Mouse (Mus musculus) limb, embryonic 11.5 days (tissue): ENCODE results near the gene Otud7a. TPM values are rescaled to one million over a fixed set of nuclear protein-coding genes. Genes with fewer than 3 reads are reported as not detected.

Experiments
- ATAC-seq: fragments of 200-750 bp; cut with Nextera tagmentation; 2 replicates; pipeline ENCODE4 v1.8.0; 2017; ENCODE audit warnings: low read depth; ENCODE audit not compliant: insufficient number of reproducible peaks, low FRiP score, low TSS enrichment
- DNase-seq: peaks from one replicate; pipeline ENCODE4 v3.0.0-alpha.2; 2015; ENCODE audit warnings: low spot score
- H3K27ac ChIP-seq: fragments of 300-500 bp; sonication (generic); replicated peaks from 2 replicates; pipeline ENCODE4 v1.5.1; 2014; ENCODE audit warnings: low read depth, mild to moderate bottlenecking, low read length
- H3K27me3 ChIP-seq: fragments of 300-500 bp; sonication (generic); 2 replicates; pipeline ENCODE4 v1.6.1; 2014; ENCODE audit warnings: mild to moderate bottlenecking, low read length, mixed read lengths; ENCODE audit not compliant: control insufficient read depth, insufficient read depth
- H3K36me3 ChIP-seq: fragments of 300-500 bp; sonication (generic); 2 replicates; pipeline ENCODE4 v1.6.1; 2014; ENCODE audit warnings: mild to moderate bottlenecking, low read length, moderate library complexity, mixed read lengths; ENCODE audit not compliant: control insufficient read depth, insufficient read depth
- H3K4me1 ChIP-seq: fragments of 300-500 bp; sonication (generic); 2 replicates; pipeline ENCODE4 v1.6.1; 2014; ENCODE audit warnings: low read length, mixed read lengths; ENCODE audit not compliant: control insufficient read depth, insufficient read depth
- H3K4me2 ChIP-seq: fragments of 300-500 bp; sonication (generic); 2 replicates; pipeline ENCODE4 v1.6.1; 2014; ENCODE audit warnings: low read depth, mild to moderate bottlenecking, moderate library complexity; ENCODE audit not compliant: severe bottlenecking
- H3K4me3 ChIP-seq: fragments of 300-500 bp; sonication (generic); 2 replicates; pipeline ENCODE4 v1.5.1; 2014; ENCODE audit warnings: low read depth, low read length
- H3K9ac ChIP-seq: fragments of 300-500 bp; sonication (generic); 2 replicates; pipeline ENCODE4 v1.6.1; 2014; ENCODE audit warnings: mild to moderate bottlenecking, low read length
- H3K9me3 ChIP-seq: fragments of 300-500 bp; sonication (generic); 2 replicates; pipeline ENCODE4 v1.6.1; 2016; ENCODE audit warnings: low read length; ENCODE audit not compliant: control insufficient read depth
- WGBS: fragments of 180-500 bp; shearing (Covaris S2); extraction: QIAGEN DNeasy Blood & Tissue Kit; methylation state at CpG from one replicate; pipeline ENCODE4 v1.1.7; 2014; 5-methylcytosine and 5-hydroxymethylcytosine counted together
- polyA plus RNA-seq: library from polyadenylated mRNA; unstranded; fragments of >200 nt; fragmentation: Nextera tagmentation; extraction: Ambion mirVana; gene quantifications from 2 replicates; pipeline ENCODE4 v1.2.1, GENCODE M21; 2014

Otud7a gene
- polyA plus RNA-seq, 1 experiment from 2014 or later: 0.25 TPM

DNA sequence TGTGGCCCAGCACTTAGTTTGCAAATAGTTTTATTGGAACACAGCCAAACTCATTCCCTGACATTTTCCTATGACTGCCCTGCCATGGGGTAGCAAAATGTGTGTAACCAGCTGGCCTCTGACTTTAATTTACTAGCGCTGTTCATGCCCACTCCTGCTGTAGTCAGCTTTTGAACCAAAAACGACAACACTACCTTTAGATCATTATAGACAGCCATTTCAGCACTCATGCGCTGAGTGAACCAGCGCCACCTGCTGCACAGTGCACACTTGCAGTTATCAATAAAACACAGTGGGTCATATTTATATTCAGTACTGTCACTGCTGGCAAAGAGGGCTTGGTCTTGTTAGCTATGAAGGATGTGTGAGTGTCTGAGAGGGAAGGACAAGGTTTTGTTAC, 293.2 kb downstream of the Otud7a start:
- H3K9me3 ChIP-seq: no peaks in the 10 kb centered on the region
- peak; percentile 27 for DNase-seq

GRCm38 (mm10) chr7:63738142-63738541, 293.6 kb downstream of the Otud7a start:
- Histone ChIP-seq H3K27ac (no peak overlapping the region), H3K4me3 (no peak overlapping the region), H3K4me1 (no peaks in the 10 kb centered on the region), H3K9ac (no peak overlapping the region), H3K9me3 (no peaks in the 10 kb centered on the region), H3K4me2 (no peak overlapping the region), H3K36me3 (no peaks in the 10 kb centered on the region), H3K27me3 (no peaks in the 10 kb centered on the region)
- DNase-seq (no peak), ATAC-seq (no peak)
- WGBS: 88% methylated on average over 1 of the region's 1 CpGs

More for the DNA sequence above, 293.2 kb downstream of the Otud7a start:
- Histone ChIP-seq H3K4me2 (no peak overlapping the region), H3K9ac (no peak overlapping the region), H3K27me3 (no peaks in the 10 kb centered on the region), H3K4me3 (no peak overlapping the region), H3K27ac (no peak overlapping the region), H3K36me3 (no peaks in the 10 kb centered on the region), H3K4me1 (no peaks in the 10 kb centered on the region)
- 59% methylated on average over 4 of the region's 4 CpGs for WGBS
- ATAC-seq: no peak

DNA sequence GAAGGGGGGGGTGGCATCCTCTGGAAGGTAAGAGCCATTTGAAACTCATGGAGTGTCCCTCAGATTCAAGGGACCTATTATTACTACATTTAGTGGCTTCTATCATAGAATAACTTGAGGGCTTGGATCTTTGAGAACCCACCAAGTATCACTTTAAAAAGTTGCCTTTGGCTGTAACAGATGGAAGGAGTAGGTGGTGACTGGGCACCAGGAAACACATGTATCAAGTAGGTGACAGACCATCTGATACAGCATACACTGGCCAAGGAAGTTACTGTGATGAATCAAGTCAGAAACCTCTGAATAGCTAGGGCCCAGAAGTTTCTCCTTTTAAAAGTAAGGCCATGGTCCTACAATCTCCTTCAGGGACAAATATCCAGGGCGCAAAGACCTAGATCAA, 298.6 kb downstream of the Otud7a start:
- Histone ChIP-seq H3K36me3 (no peaks in the 10 kb centered on the region), H3K4me3 (no peak overlapping the region), H3K9ac (no peak overlapping the region), H3K27ac (no peak overlapping the region), H3K27me3 (no peaks in the 10 kb centered on the region), H3K4me1 (no peaks in the 10 kb centered on the region), H3K4me2 (no peak overlapping the region), H3K9me3 (no peaks in the 10 kb centered on the region)
- no peak for DNase-seq
- no peak for ATAC-seq
- WGBS: 96% methylated on average over 1 of the region's 1 CpGs

- Histone ChIP-seq H3K4me3 (no peak overlapping the region), H3K27me3 (peaks cover 34% of the 10 kb centered on the region), H3K9ac (no peak overlapping the region), H3K9me3 (no peaks in the 10 kb centered on the region), H3K27ac (no peak overlapping the region), H3K36me3 (no peaks in the 10 kb centered on the region), H3K4me2 (no peak overlapping the region), H3K4me1 (no peaks in the 10 kb centered on the region)
- DNase-seq (peak; percentile 71), ATAC-seq (no peak)
- 40% methylated on average over 4 of the region's 4 CpGs for WGBS
Observed at GRCm38 (mm10) chr7:63752081-63752480, 307.5 kb downstream of the Otud7a start.

GRCm38 (mm10) chr7:63753274-63753751, 308.8 kb downstream of the Otud7a start:
- Histone ChIP-seq H3K27ac (no peak overlapping the region), H3K27me3 (peaks cover 46% of the 10 kb centered on the region), H3K4me2 (no peak overlapping the region), H3K36me3 (no peaks in the 10 kb centered on the region), H3K9me3 (no peaks in the 10 kb centered on the region), H3K9ac (no peak overlapping the region), H3K4me1 (peaks cover 4% of the 10 kb centered on the region; the same call in 1 of the 2 replicates), H3K4me3 (no peak overlapping the region)
- 15% methylated on average over 6 of the region's 6 CpGs for WGBS
- ATAC-seq: peak; percentile 18; the same call in 1 of the 2 replicates
- DNase-seq: peak; percentile 34

DNA sequence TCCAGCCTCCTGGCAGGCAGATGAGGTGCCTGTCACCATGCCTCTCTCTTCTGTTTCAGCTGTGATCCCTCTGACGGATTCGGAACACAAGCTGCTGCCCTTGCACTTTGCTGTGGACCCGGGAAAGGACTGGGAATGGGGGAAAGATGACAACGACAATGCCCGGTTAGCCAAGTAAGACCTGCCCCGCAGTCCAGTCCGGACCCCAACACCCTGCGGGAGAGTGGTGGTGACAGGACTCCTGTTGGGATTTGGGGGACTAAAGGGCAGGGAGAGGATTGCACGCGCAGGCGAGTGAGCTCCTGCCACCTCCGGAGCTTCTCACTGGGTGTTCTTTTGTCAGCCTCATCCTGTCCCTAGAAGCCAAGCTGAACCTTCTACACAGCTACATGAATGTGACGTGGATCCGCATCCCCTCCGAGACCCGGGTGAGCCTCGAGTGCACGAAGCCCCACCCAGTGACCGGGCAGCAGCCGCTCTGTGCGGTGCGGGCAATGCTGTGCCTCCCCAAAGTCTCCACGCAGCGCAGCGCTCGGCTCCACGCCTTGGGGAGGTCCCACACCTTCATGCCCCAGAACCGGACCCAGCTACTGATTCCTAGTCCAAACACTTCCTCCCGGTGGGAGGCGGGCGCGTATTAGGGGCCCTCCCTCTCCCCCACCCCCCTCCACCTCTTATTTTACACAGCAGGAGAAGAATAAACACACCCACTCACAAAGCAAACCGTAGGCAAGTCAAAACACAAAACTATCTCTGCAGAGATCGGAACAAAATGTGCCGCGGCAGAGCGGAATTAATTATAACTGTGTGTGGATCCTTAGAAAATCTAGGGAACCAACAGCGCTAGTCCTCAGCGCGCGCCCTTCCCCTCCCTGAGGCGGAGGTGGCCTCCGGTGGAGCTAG, 310.3 kb downstream of the Otud7a start:
- Histone ChIP-seq H3K36me3 (no peaks in the 10 kb centered on the region), H3K4me2 (peak overlapping the region; percentile 47), H3K4me1 (peaks cover 4% of the 10 kb centered on the region; the same call in 1 of the 2 replicates), H3K9me3 (no peaks in the 10 kb centered on the region), H3K27ac (no peak overlapping the region), H3K27me3 (peaks cover 61% of the 10 kb centered on the region), H3K9ac (peak overlapping the region; percentile 22; the same call in 1 of the 2 replicates), H3K4me3 (peak overlapping the region; percentile 20)
- DNase-seq (peak; percentile 42), ATAC-seq (no peak)
- 2% methylated on average over 43 of the region's 43 CpGs for WGBS

DNA sequence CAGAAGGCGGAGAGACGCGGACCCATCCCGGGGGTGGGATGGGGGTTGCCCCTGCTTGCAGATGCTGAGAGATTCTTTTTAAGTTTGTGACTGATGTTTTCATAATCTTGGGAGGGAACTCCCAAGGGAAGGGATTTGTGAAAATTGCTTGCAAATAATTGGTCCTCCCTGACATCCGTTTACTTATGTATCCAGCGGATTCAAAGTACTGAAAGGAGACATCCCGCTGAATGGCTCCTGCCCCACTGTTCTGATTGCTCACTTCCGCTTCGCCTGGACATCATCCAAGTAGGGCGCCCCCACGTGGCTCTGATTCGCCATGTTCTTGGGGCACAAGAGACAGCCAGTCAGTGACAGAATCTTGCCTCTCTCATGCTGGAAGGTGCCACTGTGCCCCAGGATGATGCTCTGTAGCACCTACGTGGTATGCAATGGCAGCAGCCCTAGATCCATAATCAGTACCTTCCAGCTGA, 311.0 kb downstream of the Otud7a start:
- Histone ChIP-seq H3K36me3 (no peaks in the 10 kb centered on the region), H3K27me3 (peaks cover 65% of the 10 kb centered on the region), H3K4me2 (peak overlapping the region; percentile 47), H3K4me1 (peaks cover 4% of the 10 kb centered on the region; the same call in 1 of the 2 replicates), H3K9me3 (no peaks in the 10 kb centered on the region), H3K9ac (peak overlapping the region; percentile 22; the same call in 1 of the 2 replicates), H3K4me3 (peak overlapping the region; percentile 20), H3K27ac (no peak overlapping the region)
- DNase-seq (peak; percentile 83), ATAC-seq (no peak)
- WGBS: under 1% methylated on average over 13 of the region's 13 CpGs

DNA sequence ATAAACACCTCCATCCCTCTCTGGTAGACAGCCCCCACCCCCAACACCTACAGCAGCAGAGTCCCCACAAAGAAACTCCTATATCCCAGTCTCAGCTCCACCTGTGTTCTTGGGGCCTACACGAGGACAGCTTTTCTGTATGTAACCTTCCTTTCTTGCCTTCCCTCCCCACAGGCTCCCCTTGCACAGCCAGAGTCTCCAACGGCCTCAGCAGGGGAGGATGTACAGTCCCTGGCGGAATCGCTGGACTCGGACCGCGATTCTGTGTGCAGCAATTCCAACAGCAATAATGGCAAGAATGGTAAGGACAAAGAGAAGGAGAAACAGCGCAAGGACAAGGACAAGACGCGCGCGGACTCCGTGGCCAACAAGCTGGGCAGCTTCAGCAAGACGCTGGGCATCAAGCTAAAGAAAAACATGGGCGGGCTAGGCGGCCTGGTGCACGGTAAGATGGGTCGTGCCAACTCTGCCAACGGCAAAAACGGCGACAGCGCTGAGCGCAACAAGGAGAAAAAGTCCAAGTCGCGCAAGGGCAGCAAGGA, 312.7 kb downstream of the Otud7a start:
- Histone ChIP-seq H3K4me2 (no peak overlapping the region), H3K27ac (no peak overlapping the region), H3K36me3 (no peaks in the 10 kb centered on the region), H3K9ac (no peak overlapping the region), H3K4me3 (no peak overlapping the region), H3K9me3 (no peaks in the 10 kb centered on the region), H3K27me3 (peaks cover 74% of the 10 kb centered on the region), H3K4me1 (peaks cover 4% of the 10 kb centered on the region; the same call in 1 of the 2 replicates)
- no peak for DNase-seq
- WGBS: 6% methylated on average over 25 of the region's 25 CpGs
- no peak for ATAC-seq
